Mouse (Mus musculus): Measurements from ENCODE around the gene Tiam1. TPM values are rescaled to one million over a fixed set of nuclear protein-coding genes. Genes with fewer than 3 reads are reported as not detected.
A peak's percentile ranks its signal among the peaks of the same experiment; 100 is the strongest.

The Tiam1 gene
- total RNA-seq, 2 experiments from 2014 or later, result 56.4 to 59.2 TPM

DNA sequence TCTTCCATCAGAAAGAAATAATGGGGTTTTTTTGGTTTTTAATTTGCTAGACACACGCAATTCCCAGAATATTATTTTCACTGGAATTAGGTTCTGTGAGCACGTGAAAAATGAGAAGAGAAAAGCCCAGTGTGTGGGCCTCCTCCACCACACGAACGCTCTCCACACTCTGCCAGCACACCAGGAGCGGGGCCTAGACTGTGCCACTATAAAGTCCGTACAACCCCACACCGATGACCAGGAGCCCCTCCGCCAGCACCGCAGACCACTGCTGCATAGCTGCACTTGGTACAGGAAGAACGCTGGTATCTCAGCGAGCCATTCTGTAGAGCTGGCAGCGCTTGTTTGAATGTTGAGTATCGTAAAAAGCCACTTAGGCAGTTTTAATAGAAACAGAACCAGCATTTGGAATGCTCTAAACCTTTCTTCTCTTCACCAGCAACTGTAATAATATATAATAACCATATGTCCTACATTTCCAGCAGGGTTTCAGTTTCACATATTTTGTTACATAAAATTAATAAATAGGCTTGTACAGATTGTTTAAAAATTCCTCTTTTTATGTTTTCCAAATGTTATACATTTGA lies 136.1 kb downstream of the Tiam1 start:
- no peak for DNase-seq (ENCODE audit: low spot score in 2 of 2)

DNA sequence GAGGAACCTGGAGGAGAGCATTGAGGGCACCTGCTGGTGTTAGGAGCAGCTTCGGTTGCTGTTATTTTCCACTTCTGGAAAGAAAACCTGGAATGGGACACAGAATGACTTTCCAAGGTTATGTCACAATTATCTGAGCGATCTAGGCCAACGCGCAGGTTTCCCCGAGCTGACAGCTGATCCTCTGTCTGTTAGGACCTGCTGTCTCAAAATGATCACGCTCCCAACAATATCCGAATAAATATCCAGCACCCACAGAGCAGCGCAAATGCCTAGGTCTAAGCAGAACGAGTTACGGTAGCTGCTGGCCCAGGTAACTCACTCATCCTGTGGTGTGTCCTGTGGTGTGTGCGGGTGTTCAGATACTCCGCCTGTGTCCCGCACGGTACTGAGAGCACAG lies 140.0 kb downstream of the Tiam1 start:
- no peak for DNase-seq (ENCODE audit: low spot score in 2 of 2)

DNA sequence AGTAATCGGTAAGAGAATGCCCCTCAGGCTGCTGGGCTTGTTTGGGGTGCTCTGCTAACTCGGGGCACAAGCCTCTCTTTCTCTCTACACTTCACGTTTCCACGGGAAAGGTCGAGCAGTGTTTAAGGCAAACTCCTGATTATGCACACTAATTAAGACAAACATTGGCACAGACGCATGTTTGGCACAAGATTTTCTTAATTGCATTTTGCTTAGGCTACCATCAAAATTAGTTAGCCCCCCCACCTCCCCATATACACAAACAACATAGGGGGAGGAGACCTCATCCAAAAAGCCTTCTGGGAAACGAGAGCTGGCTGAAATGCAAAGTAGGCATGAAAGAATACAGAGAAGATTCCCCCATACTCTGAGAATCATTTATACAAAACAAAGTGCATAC lies 148.4 kb downstream of the Tiam1 start:
- DNase-seq (ENCODE audit: low spot score in 2 of 2), result no peak

DNA sequence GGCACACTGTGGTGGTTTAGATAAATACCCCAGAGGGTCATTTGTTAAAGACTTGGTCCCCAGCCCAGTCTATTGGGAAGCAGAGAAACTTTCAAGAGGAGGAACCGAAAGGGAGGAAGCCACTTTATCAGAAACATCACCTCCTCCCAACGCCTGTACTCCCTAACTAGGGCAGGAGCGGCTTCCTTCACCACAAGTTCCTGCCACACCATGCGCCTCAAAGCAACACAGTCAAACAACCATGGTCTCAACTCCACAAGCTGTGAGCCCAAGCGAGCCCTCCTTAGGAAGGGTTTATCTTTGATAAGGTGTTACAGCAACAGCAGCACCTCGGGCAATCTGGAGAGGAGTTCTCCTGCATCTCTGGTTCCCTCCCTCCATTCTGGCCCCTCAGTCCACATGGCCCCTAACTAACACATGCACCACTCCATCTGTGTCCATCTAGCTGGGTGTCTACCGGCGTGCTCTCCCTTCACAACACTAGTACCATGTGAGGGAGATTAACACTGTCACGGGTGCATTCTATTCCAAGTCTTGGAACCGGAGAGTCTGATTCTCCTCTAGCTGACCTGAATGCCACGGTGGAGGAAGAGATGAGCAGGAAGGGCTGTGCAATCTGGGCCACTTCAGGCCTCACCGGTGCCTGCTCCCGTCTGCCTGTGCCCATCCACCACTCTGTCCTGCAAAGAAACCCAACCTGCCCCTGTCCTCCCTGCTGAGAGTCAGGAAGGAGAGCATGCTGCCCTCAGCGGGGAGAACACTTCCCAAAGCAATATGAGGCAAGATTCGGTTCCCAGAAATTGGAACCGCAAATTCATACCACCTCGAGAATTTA lies 149.4 kb downstream of the Tiam1 start:
- DNase-seq (ENCODE audit: low spot score in 2 of 2), result no peak

DNA sequence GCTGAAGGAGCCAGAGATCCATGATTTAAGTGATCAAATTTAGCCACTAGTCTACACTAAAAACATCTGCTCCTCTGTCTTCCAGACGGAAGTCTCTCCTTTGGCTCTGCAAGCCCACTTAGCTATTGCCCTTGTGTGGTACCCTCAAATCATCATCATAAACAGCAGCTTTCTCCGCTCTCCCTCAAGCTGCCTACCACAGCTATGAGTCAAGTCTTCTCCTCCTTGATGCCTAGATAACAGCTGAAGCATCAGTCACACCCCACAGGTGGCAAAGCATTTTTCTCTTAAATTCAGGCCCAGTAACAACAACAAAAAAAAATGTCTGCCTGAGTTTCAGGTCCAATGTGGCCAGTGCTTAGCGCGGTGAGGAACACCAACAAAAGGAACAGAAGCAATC lies 150.1 kb downstream of the Tiam1 start:
- DNase-seq (ENCODE audit: low spot score in 2 of 2), result no peak

DNA sequence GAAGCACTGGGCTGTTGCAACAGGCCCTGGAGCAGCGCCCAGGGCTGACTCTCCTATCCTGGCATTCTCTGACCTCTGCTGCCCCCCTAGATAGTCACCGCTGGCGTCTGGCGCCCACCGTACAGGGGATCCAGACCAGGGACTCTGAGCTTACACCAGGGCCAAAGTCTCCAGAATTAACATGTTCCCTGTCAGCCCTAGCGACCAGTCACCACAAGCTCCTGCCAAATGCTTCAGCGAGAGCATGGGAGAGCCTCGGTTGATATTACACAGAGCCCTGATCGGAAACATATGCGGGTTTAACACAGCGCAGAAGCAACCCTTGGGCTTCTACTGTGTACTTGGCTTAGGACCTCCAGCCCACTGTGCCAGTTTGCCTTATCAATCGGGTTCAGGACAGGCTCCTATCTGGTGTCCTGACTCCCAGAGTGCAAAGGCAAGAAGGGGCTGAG lies 151.8 kb downstream of the Tiam1 start:
- DNase-seq (ENCODE audit: low spot score in 2 of 2), result peak in 1 of 2 experiments; percentile 43

DNA sequence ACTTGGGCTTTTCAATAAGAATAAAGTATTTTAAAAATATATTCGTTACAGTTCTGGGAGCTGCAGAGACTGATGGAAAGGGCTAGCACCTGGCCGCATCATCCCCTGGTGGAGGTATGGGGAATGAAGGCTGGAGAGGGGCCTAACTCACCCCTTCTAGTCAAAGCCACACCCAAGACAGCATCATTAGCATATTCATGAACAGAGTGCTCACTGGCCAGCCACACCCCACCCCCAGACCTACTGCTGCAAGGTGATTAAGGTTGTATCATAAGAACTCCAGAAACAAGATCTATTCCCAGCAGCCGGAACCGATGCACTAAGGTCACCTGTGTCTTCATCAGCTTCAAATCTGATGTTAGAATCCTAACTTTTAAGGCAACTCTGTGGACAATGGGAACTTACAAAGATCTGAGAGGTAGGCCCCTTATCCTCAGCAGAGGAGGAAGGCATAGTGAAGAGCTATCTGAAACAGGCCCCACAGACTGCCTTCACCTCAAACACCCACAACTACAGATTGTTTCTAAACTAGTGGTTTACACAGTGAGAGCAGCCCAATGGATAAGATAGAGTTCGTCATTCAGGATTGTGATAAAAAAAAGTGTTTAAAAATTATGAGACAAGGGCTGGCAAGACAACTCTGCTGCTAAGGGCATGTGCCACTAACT lies 153.1 kb downstream of the Tiam1 start:
- DNase-seq (ENCODE audit: low spot score in 2 of 2), result no peak

DNA sequence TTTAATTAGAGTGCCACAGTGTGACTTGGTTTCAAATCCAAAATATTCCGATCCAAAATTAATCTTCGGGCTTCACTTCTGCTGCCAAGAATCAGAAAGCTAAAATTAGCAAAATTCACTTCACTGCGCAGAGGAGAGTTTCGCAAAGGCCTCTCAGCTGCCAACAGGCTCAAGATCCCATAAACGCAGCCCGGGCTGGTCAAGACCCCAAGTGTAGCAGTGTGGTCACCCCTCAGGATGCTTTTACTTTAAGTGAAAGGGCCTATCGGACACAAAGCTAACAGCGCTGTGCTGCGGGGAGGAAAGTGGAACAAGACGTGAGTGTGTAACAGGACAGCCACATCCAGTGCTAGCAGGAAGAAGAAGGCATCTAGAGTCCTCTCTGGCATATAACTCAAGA lies 153.8 kb downstream of the Tiam1 start:
- no peak for DNase-seq (ENCODE audit: low spot score in 2 of 2)

DNA sequence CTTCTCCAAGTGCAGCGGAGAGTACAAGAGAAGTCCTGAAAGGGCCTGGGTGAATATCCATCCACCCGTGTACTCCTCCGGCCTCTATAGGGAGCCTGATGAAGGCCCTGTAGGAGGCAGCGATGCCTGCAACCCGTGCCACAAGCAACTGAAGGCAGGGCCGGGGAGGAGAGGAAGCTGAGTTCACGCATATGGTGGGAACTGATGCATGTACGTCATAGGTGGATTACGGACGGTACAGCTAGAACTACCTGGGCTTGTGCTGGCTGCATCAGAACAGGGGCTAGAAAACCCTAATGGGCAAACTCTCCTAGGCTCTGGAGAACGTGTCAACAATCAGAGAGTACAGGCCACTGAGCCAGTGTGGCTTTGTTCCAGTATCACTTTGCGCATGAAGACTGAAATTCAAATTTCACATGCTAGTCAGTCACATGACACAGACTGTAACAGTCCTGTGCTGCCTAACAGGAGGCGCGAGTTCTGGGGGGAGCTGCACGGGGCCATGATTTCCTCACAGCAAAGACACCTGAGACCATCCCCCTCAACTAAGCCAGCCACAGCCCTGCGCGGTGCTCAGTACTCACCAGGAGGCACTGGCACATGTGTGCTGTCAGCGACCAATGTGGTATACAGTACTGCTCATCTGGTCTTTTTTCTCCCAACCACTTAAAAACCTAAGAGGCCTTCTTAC lies 156.8 kb downstream of the Tiam1 start:
- DNase-seq (ENCODE audit: low spot score in 2 of 2), result no peak

DNA sequence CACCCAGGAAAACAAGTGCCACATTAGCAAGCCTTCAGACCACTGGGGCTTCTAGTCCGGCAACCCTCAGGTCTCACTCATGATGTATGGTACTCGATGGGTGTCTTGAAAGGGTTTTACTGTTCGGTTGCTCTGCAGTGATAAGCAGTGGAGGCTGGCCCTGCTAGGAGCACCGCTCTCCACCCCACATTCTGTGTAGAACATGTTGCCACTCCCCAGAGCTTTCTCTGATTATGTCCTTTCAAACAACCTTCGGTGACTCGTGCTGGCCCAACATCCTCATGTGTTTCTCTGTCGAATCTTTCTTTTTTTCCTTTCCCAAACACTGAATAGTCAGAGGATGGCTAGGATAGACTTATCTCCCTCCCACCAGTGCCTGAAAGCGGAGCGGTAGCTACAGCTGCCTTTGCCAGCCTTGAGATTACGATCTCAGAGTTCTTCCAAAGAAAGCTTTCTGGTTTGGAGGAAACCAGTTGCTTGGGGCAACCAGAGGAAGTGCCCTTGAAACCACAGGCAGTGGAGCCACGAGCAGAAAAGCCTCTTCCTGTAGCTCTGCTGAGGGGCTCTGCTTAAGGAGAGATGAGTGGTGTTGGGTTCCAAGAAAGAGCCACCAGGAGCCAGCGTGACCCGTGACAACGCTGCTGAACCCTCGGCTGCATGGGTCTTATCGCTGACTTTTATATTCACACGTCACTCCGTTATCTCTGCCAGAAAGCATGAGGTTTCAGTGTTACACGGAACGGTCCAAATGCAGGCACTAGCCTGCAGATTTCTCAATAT lies 157.7 kb downstream of the Tiam1 start:
- peak in 1 of 2 experiments; percentile 29 for DNase-seq (ENCODE audit: low spot score in 2 of 2)

DNA sequence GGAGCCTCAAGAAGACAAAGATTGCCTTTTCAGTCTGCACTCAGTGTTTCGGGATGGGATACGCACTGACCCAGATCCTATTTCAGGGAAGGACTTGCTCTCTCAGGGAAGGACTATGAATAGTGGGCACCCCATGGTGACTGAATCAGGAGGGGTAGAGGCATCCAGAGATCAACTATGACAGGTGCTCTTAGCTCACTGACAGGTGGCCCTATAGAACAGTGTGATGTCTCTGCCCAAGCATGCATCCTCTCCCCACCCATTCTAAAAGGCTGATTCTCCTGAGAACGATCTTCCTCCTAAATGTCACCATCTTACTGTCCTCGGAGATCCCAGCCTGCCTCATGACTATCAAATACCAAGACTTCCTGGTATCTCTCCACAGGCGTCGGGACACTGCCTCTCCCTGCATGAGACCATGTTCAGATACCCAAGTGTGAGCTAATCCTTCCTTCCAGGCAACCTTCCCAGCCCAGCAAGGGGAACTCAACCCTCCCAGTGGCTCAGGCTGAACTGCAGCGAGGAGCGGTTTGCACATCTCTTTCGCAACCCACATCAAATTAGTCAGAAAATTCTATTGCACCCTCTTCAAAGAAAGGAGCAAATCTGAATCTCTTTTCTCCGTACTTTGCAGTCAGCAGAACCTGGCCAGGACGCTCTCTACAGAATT lies 163.4 kb downstream of the Tiam1 start:
- no peak for DNase-seq (ENCODE audit: low spot score in 2 of 2)

DNA sequence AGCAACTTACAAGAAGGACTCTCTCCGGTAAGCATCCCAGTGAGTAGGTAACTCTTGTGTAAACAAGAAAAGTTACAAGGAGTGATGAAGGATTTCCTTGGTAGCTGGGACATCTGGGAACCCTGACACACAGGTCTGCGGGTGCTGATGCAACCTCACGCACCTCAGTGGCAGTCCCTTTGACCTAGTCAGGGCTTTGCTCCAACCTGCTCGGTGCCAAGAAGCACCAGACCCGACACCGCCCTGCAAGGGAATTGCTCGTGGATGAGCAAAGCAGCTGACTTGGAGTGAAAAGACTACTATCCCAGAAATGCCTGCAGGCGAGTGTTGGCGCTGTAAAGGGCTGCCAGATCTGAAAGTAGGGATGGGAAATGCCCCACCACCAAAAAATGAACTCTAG lies 168.1 kb downstream of the Tiam1 start:
- no peak for DNase-seq (ENCODE audit: low spot score in 2 of 2)

DNA sequence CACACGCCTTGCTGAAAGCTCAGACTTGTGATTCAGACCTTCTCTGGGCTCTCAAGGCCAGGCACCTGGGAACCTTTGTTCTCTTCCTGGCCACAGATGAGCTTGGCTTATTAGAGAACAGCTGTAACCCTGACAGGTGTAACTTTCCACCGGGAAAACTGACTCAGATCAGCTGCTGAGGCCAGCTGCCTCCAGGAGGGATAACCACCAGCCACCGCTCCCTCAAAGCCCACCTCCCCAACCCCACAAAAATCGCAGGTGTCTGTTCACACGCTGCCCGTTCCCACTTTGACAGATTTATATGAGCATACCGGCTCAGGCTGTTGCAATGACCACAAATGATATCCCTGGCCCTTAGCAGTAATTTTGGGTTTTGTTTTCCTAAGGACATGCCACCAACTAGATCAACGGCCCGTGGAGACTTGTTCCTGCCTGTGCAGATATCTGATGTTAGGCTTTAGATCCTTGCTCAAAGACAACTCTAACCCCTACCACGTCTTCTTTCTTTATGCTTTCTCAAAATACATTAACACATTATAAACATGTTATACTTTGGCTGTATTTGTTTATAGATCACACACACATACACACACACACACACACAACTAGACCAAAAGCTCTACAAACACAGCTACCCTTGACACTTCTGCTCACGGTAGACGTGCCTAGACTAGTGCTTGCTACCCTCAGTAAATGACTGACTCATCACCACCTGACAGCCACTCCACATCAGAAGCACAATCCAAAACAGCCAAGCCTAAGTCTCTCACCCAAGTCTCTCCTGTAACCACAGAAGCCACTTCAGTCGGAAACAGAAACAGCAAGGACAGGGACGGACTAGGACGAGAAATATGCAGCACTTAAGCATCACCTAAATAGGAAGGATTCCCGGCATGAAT lies 169.5 kb downstream of the Tiam1 start:
- no peak for DNase-seq (ENCODE audit: low spot score in 2 of 2)

DNA sequence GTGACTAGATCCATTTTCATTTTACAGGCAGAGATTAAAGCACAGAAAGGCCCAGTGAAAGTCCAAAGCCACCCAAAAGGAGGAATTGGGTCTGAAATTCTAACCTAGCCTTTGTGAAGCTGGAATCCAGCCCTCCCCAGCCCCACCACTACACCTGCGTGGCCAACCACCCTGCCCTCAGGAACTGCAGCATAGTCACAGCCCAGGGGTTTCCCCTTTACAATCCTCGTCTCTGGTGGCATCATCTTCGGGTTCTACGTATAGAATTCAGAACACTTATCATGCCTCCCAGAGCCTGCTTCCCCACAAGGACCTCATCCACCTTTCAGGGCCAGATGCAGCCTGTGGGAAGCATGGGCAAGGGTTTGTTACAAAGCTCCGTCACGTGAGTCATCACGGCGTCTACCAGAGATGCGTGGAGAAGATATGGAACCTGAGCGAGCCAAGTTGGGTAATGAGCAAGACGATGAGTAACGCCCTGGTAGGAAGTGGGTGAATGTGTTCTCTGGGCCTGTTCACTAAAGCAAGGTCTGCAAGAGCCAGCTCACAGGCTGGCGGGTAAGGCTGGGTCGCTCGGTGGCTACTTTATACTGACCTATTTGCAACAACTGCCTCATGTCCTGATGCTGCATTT lies 170.6 kb downstream of the Tiam1 start:
- no peak for DNase-seq (ENCODE audit: low spot score in 2 of 2)

DNA sequence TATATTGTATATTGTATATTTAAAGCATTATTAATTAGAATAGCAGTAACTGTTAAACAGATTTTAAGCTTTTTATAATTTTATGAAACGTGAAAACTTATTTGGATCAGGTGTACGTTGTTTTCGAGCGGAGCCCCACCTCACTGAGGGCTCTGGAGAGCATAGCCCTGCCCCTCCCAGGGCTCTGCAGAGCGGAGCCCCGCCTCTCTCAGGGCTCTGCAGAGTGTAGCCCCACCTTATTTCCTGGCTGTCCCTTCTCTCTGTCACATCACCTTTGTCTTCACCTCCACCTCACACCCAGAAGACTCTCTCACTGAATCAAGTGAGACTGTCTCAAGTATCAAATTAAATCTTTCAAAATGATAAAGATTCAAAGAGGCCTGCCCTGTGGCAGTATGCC lies 171.6 kb downstream of the Tiam1 start:
- no peak for DNase-seq (ENCODE audit: low spot score in 2 of 2)

DNA sequence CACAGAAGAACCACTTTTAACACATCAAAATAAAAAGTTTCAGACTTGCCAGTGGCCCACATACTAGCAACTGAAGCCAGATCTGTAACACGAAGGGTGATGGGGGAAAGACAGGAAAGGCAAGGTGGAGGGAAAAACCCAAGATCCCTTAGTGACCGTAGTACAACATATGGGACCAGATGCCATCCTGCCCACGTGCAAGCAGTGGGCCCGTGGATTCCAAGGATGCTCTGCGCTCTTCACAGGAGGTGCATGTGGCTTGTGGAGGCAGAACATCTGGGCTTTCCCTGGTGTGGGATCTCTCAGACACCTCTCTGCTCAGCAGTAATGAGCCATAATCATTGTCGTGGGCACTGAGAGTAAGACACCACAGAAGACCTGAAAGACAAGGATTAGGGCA lies 175.5 kb downstream of the Tiam1 start:
- DNase-seq (ENCODE audit: low spot score in 2 of 2), result no peak

DNA sequence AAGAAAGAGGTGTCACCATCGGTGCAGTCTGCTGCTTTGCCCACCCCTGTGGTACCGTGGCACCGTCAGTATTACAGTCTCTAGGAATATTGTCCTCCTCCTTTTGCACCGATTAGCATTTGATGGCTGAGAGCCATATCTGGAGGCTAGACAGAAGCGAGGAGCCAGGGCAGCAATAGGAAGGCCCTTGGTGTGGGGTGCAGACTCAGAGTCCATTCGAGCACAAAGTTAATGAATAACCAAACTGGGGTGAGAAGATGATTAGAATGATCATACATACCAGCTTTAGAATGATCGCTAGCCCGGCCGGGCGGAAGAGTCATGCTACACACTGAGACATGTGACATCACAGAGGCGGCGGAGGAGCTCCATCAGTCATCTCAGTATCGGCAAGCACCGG lies 180.7 kb downstream of the Tiam1 start:
- DNase-seq (ENCODE audit: low spot score in 2 of 2), result no peak

DNA sequence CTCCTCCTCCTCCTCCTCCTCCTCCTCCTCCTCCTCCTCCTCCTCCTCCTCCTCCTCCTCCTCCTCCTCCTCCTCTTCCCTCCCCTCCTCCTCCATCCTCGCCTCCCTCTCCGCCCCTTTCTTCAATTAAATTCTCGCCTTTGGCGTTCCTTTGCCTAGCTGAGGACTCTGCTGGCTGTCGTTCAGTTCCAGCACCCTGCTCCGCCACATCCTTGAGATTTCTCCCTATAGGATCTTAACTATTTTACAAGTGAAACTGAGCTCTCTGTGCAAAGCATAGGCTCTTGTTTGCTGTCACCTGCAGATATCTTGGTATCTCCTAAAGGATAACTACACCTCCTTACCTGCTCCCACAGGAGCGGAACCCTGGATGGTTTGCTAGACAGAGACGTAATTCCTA lies 182.7 kb downstream of the Tiam1 start:
- DNase-seq (ENCODE audit: low spot score in 2 of 2), result no peak

All from adrenal gland, adult 18-20 months (tissue).